Mouse (Mus musculus): ENCODE results near the gene Man2a1. TPM values are rescaled to one million over a fixed set of nuclear protein-coding genes. Genes with fewer than 3 reads are reported as not detected.

The Man2a1 gene
- total RNA-seq, 2 experiments from 2014 or later, result 20.3 to 20.5 TPM

- peak in 1 of 2 experiments; percentile 49 for DNase-seq (ENCODE audit: extremely low spot score in 1 of 2, low spot score in 2 of 2)
- intact Hi-C loops (cut with DNase I), result loop anchor here (10.0 kb wide), 2 partner anchors 955 to 1025 kb away; no protein-coding TSS in a partner anchor
Observed at GRCm38 (mm10) chr17:64599916-64600315, 620 bp upstream of the Man2a1 start.

- DNase-seq (ENCODE audit: extremely low spot score in 1 of 2, low spot score in 2 of 2), result peak in 1 of 2 experiments; percentile 70
- intact Hi-C loops (cut with DNase I), result loop anchor here (10.0 kb wide), 1 partner anchor 954 kb away; no protein-coding TSS in a partner anchor
Observed at GRCm38 (mm10) chr17:64601091-64601750, 685 bp downstream of the Man2a1 start.

- DNase-seq (ENCODE audit: extremely low spot score in 1 of 2, low spot score in 2 of 2), result peak; percentile 58 to 81
- intact Hi-C loops (cut with DNase I), result loop anchor here (10.0 kb wide), 1 partner anchor 953 kb away; no protein-coding TSS in a partner anchor
Observed at GRCm38 (mm10) chr17:64601751-64602578, 1.4 kb downstream of the Man2a1 start.

GRCm38 (mm10) chr17:64603134-64603533 lies 2.6 kb downstream of the Man2a1 start:
- no peak for DNase-seq (ENCODE audit: extremely low spot score in 1 of 2, low spot score in 2 of 2)
- intact Hi-C loops (cut with DNase I), result loop anchor here (10.0 kb wide), 1 partner anchor 952 kb away; no protein-coding TSS in a partner anchor

GRCm38 (mm10) chr17:64603534-64603933 lies 3.0 kb downstream of the Man2a1 start:
- intact Hi-C loops (cut with DNase I), result loop anchor here (10.0 kb wide), 1 partner anchor 951 kb away; no protein-coding TSS in a partner anchor
- DNase-seq (ENCODE audit: extremely low spot score in 1 of 2, low spot score in 2 of 2), result no peak

- intact Hi-C loops (cut with DNase I), result loop anchor here (10.0 kb wide), 1 partner anchor 951 kb away; no protein-coding TSS in a partner anchor
- DNase-seq (ENCODE audit: extremely low spot score in 1 of 2, low spot score in 2 of 2), result no peak
Observed at GRCm38 (mm10) chr17:64604163-64604562, 3.6 kb downstream of the Man2a1 start.

GRCm38 (mm10) chr17:64608228-64608627 lies 7.7 kb downstream of the Man2a1 start:
- intact Hi-C loops (cut with DNase I), result loop anchor here (10.0 kb wide), 1 partner anchor 947 kb away; no protein-coding TSS in a partner anchor
- no peak for DNase-seq (ENCODE audit: extremely low spot score in 1 of 2, low spot score in 2 of 2)

- intact Hi-C loops (cut with DNase I), result loop anchor here (10.0 kb wide), 1 partner anchor 946 kb away; no protein-coding TSS in a partner anchor
- DNase-seq (ENCODE audit: extremely low spot score in 1 of 2, low spot score in 2 of 2), result no peak
Observed at GRCm38 (mm10) chr17:64608923-64609598, 8.5 kb downstream of the Man2a1 start.

GRCm38 (mm10) chr17:64609741-64610140 lies 9.2 kb downstream of the Man2a1 start:
- DNase-seq (ENCODE audit: extremely low spot score in 1 of 2, low spot score in 2 of 2), result no peak
- intact Hi-C loops (cut with DNase I), result loop anchor here (10.0 kb wide), 1 partner anchor 945 kb away; no protein-coding TSS in a partner anchor

DNA sequence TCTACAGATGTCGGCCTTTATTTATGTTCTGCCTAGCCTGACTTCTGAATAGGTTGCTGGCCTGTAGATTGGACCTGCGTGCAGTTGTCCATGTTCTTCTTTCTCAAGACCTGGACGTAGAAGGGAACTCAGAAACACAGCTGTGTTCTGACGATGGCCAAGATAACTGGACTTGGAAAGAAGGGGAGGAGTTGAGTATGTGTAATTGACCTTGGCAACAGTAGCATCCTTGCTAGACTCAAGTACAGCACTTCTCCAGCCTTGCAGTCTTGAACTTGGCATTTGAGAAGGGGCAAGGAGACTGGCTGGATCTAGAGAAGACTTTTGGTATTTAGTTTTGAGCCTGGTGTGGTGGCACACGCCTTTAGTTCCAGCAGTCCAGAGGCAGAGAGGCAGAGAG lies 10.9 kb downstream of the Man2a1 start:
- no peak for DNase-seq (ENCODE audit: extremely low spot score in 1 of 2, low spot score in 2 of 2)
- intact Hi-C loops (cut with DNase I), result no loop called here

GRCm38 (mm10) chr17:64612135-64612885 lies 11.8 kb downstream of the Man2a1 start:
- intact Hi-C loops (cut with DNase I), result no loop called here

GRCm38 (mm10) chr17:64612930-64613329 lies 12.4 kb downstream of the Man2a1 start:
- intact Hi-C loops (cut with DNase I), result no loop called here
- DNase-seq (ENCODE audit: extremely low spot score in 1 of 2, low spot score in 2 of 2), result no peak

More at GRCm38 (mm10) chr17:64612135-64612885, 11.8 kb downstream of the Man2a1 start:
- no peak for DNase-seq (ENCODE audit: extremely low spot score in 1 of 2, low spot score in 2 of 2)

DNA sequence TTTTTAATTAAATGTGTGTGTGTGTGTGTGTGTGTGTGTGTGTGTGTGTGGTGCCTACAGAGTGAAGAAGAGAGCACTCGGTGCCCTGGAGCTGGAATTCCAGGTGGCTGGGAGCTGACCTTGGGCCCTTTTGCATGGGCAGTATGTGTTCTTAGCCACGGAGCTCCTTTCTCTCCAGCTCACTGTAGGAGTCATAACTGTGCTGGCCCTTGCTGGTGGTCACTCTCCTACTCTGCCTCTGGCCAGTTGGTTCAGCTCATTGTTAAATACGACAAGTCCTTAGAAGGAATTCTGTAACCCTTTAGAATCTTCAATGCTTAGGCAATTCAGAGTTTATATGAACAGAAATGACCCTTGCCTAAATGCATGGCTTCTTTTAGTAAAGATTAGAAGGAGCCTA lies 12.8 kb downstream of the Man2a1 start:
- intact Hi-C loops (cut with DNase I), result no loop called here
- no peak for DNase-seq (ENCODE audit: extremely low spot score in 1 of 2, low spot score in 2 of 2)

DNA sequence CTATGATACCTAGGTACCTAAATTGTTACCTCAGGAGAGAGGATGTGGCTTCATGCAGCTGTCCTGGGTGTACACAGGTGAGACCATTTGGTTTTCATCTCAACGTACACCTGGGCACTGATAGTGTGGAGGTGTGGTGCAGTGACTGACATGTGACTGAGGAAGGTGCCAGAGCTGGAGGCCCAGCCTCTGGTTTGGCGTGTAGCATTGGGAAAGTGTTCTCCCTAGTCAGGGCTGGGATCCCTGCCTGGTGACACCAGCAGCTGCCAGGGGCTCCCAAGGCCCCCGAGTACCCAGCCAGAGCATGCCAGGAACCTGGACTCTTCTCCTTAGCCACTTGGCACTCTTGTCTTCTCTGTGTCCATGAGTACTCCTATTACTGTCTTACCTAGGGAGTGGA lies 14.3 kb downstream of the Man2a1 start:
- no peak for DNase-seq (ENCODE audit: extremely low spot score in 1 of 2, low spot score in 2 of 2)
- intact Hi-C loops (cut with DNase I), result no loop called here

DNA sequence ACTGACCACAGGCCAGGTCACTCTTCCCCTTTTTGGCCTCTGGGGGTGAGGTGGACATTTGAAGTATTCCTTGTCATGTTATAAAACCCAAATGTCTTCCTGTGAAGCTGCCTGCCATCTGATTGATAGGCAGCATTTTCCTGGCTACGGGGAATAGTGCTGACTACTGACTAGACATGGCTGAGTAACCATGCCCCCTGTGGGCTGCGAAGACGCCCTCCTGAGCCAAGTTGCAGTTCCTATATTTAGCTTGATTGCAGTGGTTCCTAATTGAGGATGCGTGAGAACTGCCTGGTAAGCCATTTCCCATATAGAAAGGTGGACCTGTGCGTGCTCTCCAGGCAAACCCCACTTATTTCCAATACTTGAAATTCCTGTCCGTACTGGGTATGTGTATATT lies 14.9 kb downstream of the Man2a1 start:
- DNase-seq (ENCODE audit: extremely low spot score in 1 of 2, low spot score in 2 of 2), result no peak
- intact Hi-C loops (cut with DNase I), result no loop called here

- DNase-seq (ENCODE audit: extremely low spot score in 1 of 2, low spot score in 2 of 2), result no peak
- intact Hi-C loops (cut with DNase I), result no loop called here
Observed at GRCm38 (mm10) chr17:64616259-64616658, 15.7 kb downstream of the Man2a1 start.

- intact Hi-C loops (cut with DNase I), result no loop called here
- no peak for DNase-seq (ENCODE audit: extremely low spot score in 1 of 2, low spot score in 2 of 2)
Observed at GRCm38 (mm10) chr17:64617838-64618237, 17.3 kb downstream of the Man2a1 start.

DNA sequence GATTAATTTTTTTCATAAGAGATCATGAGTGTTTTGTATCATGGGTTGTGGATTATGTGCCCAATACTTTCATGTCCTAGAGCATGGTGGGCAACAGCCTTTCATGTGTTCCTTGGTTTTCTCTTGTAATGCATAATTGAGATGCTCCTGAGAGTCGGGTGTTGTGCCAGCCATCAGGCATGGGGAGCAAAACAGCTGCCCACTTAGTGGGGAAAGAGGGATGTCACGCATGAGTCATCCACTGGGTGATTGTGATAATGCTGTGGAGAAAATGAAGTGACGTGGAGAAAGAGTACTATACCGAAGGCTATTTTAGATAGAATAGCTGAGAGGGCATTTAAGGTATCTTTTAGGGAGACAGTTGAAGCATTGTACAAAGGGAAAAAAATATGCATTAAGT lies 18.5 kb downstream of the Man2a1 start:
- intact Hi-C loops (cut with DNase I), result no loop called here
- no peak for DNase-seq (ENCODE audit: extremely low spot score in 1 of 2, low spot score in 2 of 2)

All from left cerebral cortex, postnatal 10 days (tissue).